In genomic region chr17:35196321-35196641, GRCm38 (mm10) we compare ENCODE assay signal across 8 mouse cellular contexts. TPM values are rescaled to one million over a fixed set of nuclear protein-coding genes. Genes with fewer than 3 reads are reported as not detected.
DNase-seq lines count a peak whose midpoint lies in the region; ATAC-seq and TF ChIP-seq lines count a peak whose summit lies in the region.

No protein-coding gene starts in this region.

- no peaks in the 10 kb centered on the region for H3K9me3 ChIP-seq in lung, embryonic 15.5 days
- H3K9me3 ChIP-seq in forebrain, embryonic 11.5 days (ENCODE audit: control insufficient read depth, low read length) = no peaks in the 10 kb centered on the region
- no peaks in the 10 kb centered on the region for H3K9me3 ChIP-seq in limb, embryonic 14.5 days (ENCODE audit: control insufficient read depth, low read length)
- no peaks in the 10 kb centered on the region for H3K9me3 ChIP-seq in stomach, embryonic 15.5 days

- peak overlapping the region; percentile 42 for H3K4me3 ChIP-seq in lung, embryonic 15.5 days
- peak overlapping the region; percentile 32; the same call in 1 of the 2 replicates for H3K4me3 ChIP-seq in forebrain, embryonic 11.5 days (ENCODE audit: low read depth, low read length)
- peak overlapping the region; percentile 40 for H3K4me3 ChIP-seq in limb, embryonic 14.5 days (replicated peaks; ENCODE audit: low read length)
- peak overlapping the region; percentile 47 for H3K4me3 ChIP-seq in stomach, embryonic 15.5 days (replicated peaks)

- no peak overlapping the region for H3K27ac ChIP-seq in lung, embryonic 15.5 days
- no peak overlapping the region for H3K27ac ChIP-seq in forebrain, embryonic 11.5 days (ENCODE audit: low read depth, low read length)
- no peak overlapping the region for H3K27ac ChIP-seq in limb, embryonic 14.5 days (replicated peaks; ENCODE audit: low read depth, low read length)
- no peak overlapping the region for H3K27ac ChIP-seq in stomach, embryonic 15.5 days

- ATAC-seq in lung, embryonic 15.5 days (ENCODE audit: borderline replicate concordance, extremely low read depth, low FRiP score, low TSS enrichment) = no peak
- no peak for ATAC-seq in forebrain, embryonic 11.5 days (replicated peaks; ENCODE audit: low FRiP score)
- ATAC-seq in limb, embryonic 14.5 days (ENCODE audit: low FRiP score, low read depth) = no peak
- ATAC-seq in stomach, embryonic 15.5 days (ENCODE audit: insufficient read depth, low FRiP score, low read depth) = no peak

- intact Hi-C loops in left cerebral cortex, postnatal 36 days (cut with DNase I) = loop anchor here (5.0 kb wide), 1 partner anchor 36 kb away; the partner anchor contains the start of gene Atp6v1g2

- H3K27me3 ChIP-seq in lung, embryonic 15.5 days = peaks cover 65% of the 10 kb centered on the region
- H3K27me3 ChIP-seq in forebrain, embryonic 11.5 days (ENCODE audit: control insufficient read depth, insufficient read depth, low read length) = peaks cover 20% of the 10 kb centered on the region
- peaks cover 21% of the 10 kb centered on the region for H3K27me3 ChIP-seq in limb, embryonic 14.5 days (ENCODE audit: control insufficient read depth, insufficient read depth, low read length)
- peaks cover 16% of the 10 kb centered on the region for H3K27me3 ChIP-seq in stomach, embryonic 15.5 days (replicated peaks)

- TF ChIP-seq POLR2A in limb, embryonic 14.5 days (IDR thresholded peaks at IDR 0.05; ENCODE audit: borderline replicate concordance, extremely low read depth, insufficient read depth, insufficient read length) = no peak

- 24% methylated on average over 9 of the region's 9 CpGs for WGBS in lung, embryonic 15.5 days
- 31% methylated on average over 9 of the region's 9 CpGs for WGBS in forebrain, embryonic 11.5 days
- 31% methylated on average over 9 of the region's 9 CpGs for WGBS in limb, embryonic 14.5 days
- 31% methylated on average over 9 of the region's 9 CpGs for WGBS in stomach, embryonic 15.5 days

- H3K9ac ChIP-seq in lung, embryonic 15.5 days = peak overlapping the region; percentile 38
- no peak overlapping the region; the same call in 1 of the 2 replicates for H3K9ac ChIP-seq in forebrain, embryonic 11.5 days (ENCODE audit: low read length)
- H3K9ac ChIP-seq in limb, embryonic 14.5 days (ENCODE audit: low read depth, low read length, severe bottlenecking) = no peak overlapping the region
- no peak overlapping the region for H3K9ac ChIP-seq in stomach, embryonic 15.5 days

- peaks cover 13% of the 10 kb centered on the region for H3K4me1 ChIP-seq in lung, embryonic 15.5 days
- peaks cover 3% of the 10 kb centered on the region; the same call in 1 of the 2 replicates for H3K4me1 ChIP-seq in forebrain, embryonic 11.5 days (replicated peaks; ENCODE audit: control insufficient read depth, insufficient read depth, low read length)
- peaks cover 4% of the 10 kb centered on the region; the same call in 1 of the 2 replicates for H3K4me1 ChIP-seq in limb, embryonic 14.5 days (ENCODE audit: control insufficient read depth, insufficient read depth, low read length)
- H3K4me1 ChIP-seq in stomach, embryonic 15.5 days = peaks cover 15% of the 10 kb centered on the region; the same call in 1 of the 2 replicates

- peak overlapping the region; percentile 78 for H3K4me2 ChIP-seq in lung, embryonic 15.5 days
- H3K4me2 ChIP-seq in forebrain, embryonic 11.5 days (ENCODE audit: low read depth, low read length, severe bottlenecking) = peak overlapping the region; percentile 59
- H3K4me2 ChIP-seq in limb, embryonic 14.5 days (replicated peaks; ENCODE audit: low read depth, low read length, severe bottlenecking) = peak overlapping the region; percentile 62
- H3K4me2 ChIP-seq in stomach, embryonic 15.5 days = peak overlapping the region; percentile 93

- DNase-seq in lung, postnatal 14 days = no peak
- DNase-seq in forebrain, embryonic 11.5 days (ENCODE audit: low spot score) = no peak
- no peak for DNase-seq in limb, embryonic 14.5 days (ENCODE audit: low spot score)
- DNase-seq in adrenal gland, adult 2 months = no peak
- no peak for DNase-seq in left cerebral cortex, postnatal 36 days (ENCODE audit: low spot score in 2 of 2)
- DNase-seq in ovary, postnatal 10 days (ENCODE audit: low spot score) = no peak

- H3K36me3 ChIP-seq in lung, embryonic 15.5 days = no peaks in the 10 kb centered on the region
- no peaks in the 10 kb centered on the region for H3K36me3 ChIP-seq in forebrain, embryonic 11.5 days (ENCODE audit: control insufficient read depth, insufficient read depth, low read length)
- H3K36me3 ChIP-seq in limb, embryonic 14.5 days (ENCODE audit: control insufficient read depth, insufficient read depth, low read length) = no peaks in the 10 kb centered on the region
- H3K36me3 ChIP-seq in stomach, embryonic 15.5 days = no peaks in the 10 kb centered on the region

RNA-seq across cellular contexts. Expression of gene Ltb, which starts 2.0 kb away (rescaled TPM):
- 0.65 and 2.2 TPM in 2 replicates for polyA plus RNA-seq in lung, embryonic 15.5 days (2015; fragmentation: Nextera tagmentation; extraction: Ambion mirVana)
- polyA plus RNA-seq in forebrain, embryonic 11.5 days (2014; fragmentation: Nextera tagmentation; extraction: Ambion mirVana) = 0.17 and 0.41 TPM in 2 replicates
- 1.7 and 3.0 TPM in 2 replicates for polyA plus RNA-seq in limb, embryonic 14.5 days (2012; rRNA removed)
- polyA plus RNA-seq in limb, embryonic 14.5 days (2014; fragmentation: Nextera tagmentation; extraction: Ambion mirVana) = 1.1 and 1.4 TPM in 2 replicates
- polyA plus RNA-seq in stomach, embryonic 15.5 days (2015; fragmentation: Nextera tagmentation; extraction: Ambion mirVana) = 3.7 and 5.5 TPM in 2 replicates
- 1 to 10 TPM; 1.8 to 7.7 TPM for total RNA-seq in adrenal gland, adult 2 months (2021)
- 5.8 and 8.5 TPM in 2 replicates for polyA plus RNA-seq in adrenal gland, adult 2 months (2012; rRNA removed)
- total RNA-seq in left cerebral cortex, postnatal 36 days (2021) = 1 to 10 TPM; 1.1 to 1.3 TPM

RNA-seq across cellular contexts. Expression of gene Tnf, which starts 5.5 kb away (rescaled TPM):
- 0.16 TPM in 1 of 2 replicates, not detected in the other for polyA plus RNA-seq in lung, embryonic 15.5 days (2015; fragmentation: Nextera tagmentation; extraction: Ambion mirVana)
- not detected in 2 replicates for polyA plus RNA-seq in forebrain, embryonic 11.5 days (2014; fragmentation: Nextera tagmentation; extraction: Ambion mirVana)
- polyA plus RNA-seq in limb, embryonic 14.5 days (2012; rRNA removed) = 1.1 and 1.3 TPM in 2 replicates
- 0.28 and 0.73 TPM in 2 replicates for polyA plus RNA-seq in limb, embryonic 14.5 days (2014; fragmentation: Nextera tagmentation; extraction: Ambion mirVana)
- 0.18 and 0.28 TPM in 2 replicates for polyA plus RNA-seq in stomach, embryonic 15.5 days (2015; fragmentation: Nextera tagmentation; extraction: Ambion mirVana)
- total RNA-seq in adrenal gland, adult 2 months (2021) = under 1 TPM; 0.35 to 0.52 TPM
- polyA plus RNA-seq in adrenal gland, adult 2 months (2012; rRNA removed) = 0.62 and 1.0 TPM in 2 replicates
- total RNA-seq in left cerebral cortex, postnatal 36 days (2021) = under 1 TPM in 1 of 2 experiments, not detected in 1; 0.25 TPM

RNA-seq across cellular contexts. Expression of gene Lst1, which starts 8.0 kb away (rescaled TPM):
- polyA plus RNA-seq in lung, embryonic 15.5 days (2015; fragmentation: Nextera tagmentation; extraction: Ambion mirVana) = 12.1 and 13.0 TPM in 2 replicates
- polyA plus RNA-seq in forebrain, embryonic 11.5 days (2014; fragmentation: Nextera tagmentation; extraction: Ambion mirVana) = 3.8 and 4.7 TPM in 2 replicates
- polyA plus RNA-seq in limb, embryonic 14.5 days (2012; rRNA removed) = 21.8 and 24.4 TPM in 2 replicates
- 23.2 and 29.2 TPM in 2 replicates for polyA plus RNA-seq in limb, embryonic 14.5 days (2014; fragmentation: Nextera tagmentation; extraction: Ambion mirVana)
- 23.7 and 25.1 TPM in 2 replicates for polyA plus RNA-seq in stomach, embryonic 15.5 days (2015; fragmentation: Nextera tagmentation; extraction: Ambion mirVana)
- total RNA-seq in adrenal gland, adult 2 months (2021) = 1 to 10 TPM; 5.0 to 7.6 TPM
- 3.6 and 4.6 TPM in 2 replicates for polyA plus RNA-seq in adrenal gland, adult 2 months (2012; rRNA removed)
- total RNA-seq in left cerebral cortex, postnatal 36 days (2021) = 1 to 10 TPM; 8.6 to 9.9 TPM

RNA-seq across cellular contexts. Expression of gene Lta, which starts 8.9 kb away (rescaled TPM):
- 0.11 and 0.21 TPM in 2 replicates for polyA plus RNA-seq in lung, embryonic 15.5 days (2015; fragmentation: Nextera tagmentation; extraction: Ambion mirVana)
- not detected in 2 replicates for polyA plus RNA-seq in forebrain, embryonic 11.5 days (2014; fragmentation: Nextera tagmentation; extraction: Ambion mirVana)
- 0.36 and 0.39 TPM in 2 replicates for polyA plus RNA-seq in limb, embryonic 14.5 days (2012; rRNA removed)
- polyA plus RNA-seq in limb, embryonic 14.5 days (2014; fragmentation: Nextera tagmentation; extraction: Ambion mirVana) = 0.14 TPM in 1 of 2 replicates, not detected in the other
- 0.77 and 0.83 TPM in 2 replicates for polyA plus RNA-seq in stomach, embryonic 15.5 days (2015; fragmentation: Nextera tagmentation; extraction: Ambion mirVana)
- total RNA-seq in adrenal gland, adult 2 months (2021) = under 1 TPM; 0.26 to 0.35 TPM
- 0.18 and 0.33 TPM in 2 replicates for polyA plus RNA-seq in adrenal gland, adult 2 months (2012; rRNA removed)
- 1 to 10 TPM in 1 of 2 experiments, under 1 TPM in 1; 0.44 to 1.1 TPM for total RNA-seq in left cerebral cortex, postnatal 36 days (2021)

RNA-seq across cellular contexts. Expression of gene Aif1, which starts 20.4 kb away (rescaled TPM):
- 6.9 and 9.0 TPM in 2 replicates for polyA plus RNA-seq in lung, embryonic 15.5 days (2015; fragmentation: Nextera tagmentation; extraction: Ambion mirVana)
- 2.9 and 3.5 TPM in 2 replicates for polyA plus RNA-seq in forebrain, embryonic 11.5 days (2014; fragmentation: Nextera tagmentation; extraction: Ambion mirVana)
- 4.0 and 4.8 TPM in 2 replicates for polyA plus RNA-seq in limb, embryonic 14.5 days (2012; rRNA removed)
- 13.1 and 15.7 TPM in 2 replicates for polyA plus RNA-seq in limb, embryonic 14.5 days (2014; fragmentation: Nextera tagmentation; extraction: Ambion mirVana)
- 18.7 and 21.9 TPM in 2 replicates for polyA plus RNA-seq in stomach, embryonic 15.5 days (2015; fragmentation: Nextera tagmentation; extraction: Ambion mirVana)
- total RNA-seq in adrenal gland, adult 2 months (2021) = 1 to 10 TPM; 3.4 to 6.4 TPM
- 0.30 and 0.46 TPM in 2 replicates for polyA plus RNA-seq in adrenal gland, adult 2 months (2012; rRNA removed)
- total RNA-seq in left cerebral cortex, postnatal 36 days (2021) = 10 to 100 TPM in 1 of 2 experiments, 1 to 10 TPM in 1; 9.1 to 13.0 TPM
